Mouse (Mus musculus): ENCODE data around the gene Gm9046.
"Not testable (repeated sequence)": the region's sequence is repeated elsewhere in the genome, so short reads cannot be mapped to it uniquely, and the experiment has no call there.

DNA sequence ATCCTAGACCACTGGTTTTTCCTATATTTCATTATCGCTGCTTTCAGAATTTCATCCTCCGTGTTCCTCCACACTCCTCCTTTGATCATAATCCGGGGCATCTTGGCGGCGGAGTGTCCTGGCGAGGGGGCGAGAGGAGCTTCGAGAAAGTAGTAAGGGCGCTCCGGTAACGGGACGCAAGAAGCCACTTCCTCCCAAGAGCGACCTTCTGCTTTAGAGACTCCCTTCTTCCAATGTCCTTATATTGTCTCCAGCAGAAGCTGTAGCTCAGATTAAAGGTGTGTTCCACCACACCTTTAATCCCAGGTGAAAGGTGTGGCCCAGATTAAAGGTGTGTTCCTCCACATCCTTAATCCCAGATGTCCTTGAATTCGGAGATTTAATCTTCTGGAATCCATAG, 5.5 kb upstream of the Gm9046 start, which contains the start of gene Gm9048:
- TF ChIP-seq POLR2A (IDR thresholded peaks at IDR 0.05; ENCODE audit: low read depth, low read length); CTCF (IDR thresholded peaks at IDR 0.05; ENCODE audit: borderline replicate concordance, insufficient read depth, low read length): not testable (repeated sequence)

All from embryonic fibroblast, embryonic 13.5 days (primary cell).